In genomic region chr10:23086352-23087215, GRCm38 (mm10) we compare ENCODE assay signal across 8 mouse cellular contexts.
A peak's percentile ranks its signal among the peaks of the same experiment; 100 is the strongest.
DNase-seq lines count a peak whose midpoint lies in the region; ATAC-seq and TF ChIP-seq lines count a peak whose summit lies in the region.

No protein-coding gene starts in this region.

- no peaks in the 10 kb centered on the region for H3K36me3 ChIP-seq in heart, postnatal 0 days (replicated peaks; ENCODE audit: control insufficient read depth, insufficient read depth, low read length)
- no peaks in the 10 kb centered on the region for H3K36me3 ChIP-seq in stomach, postnatal 0 days (ENCODE audit: control insufficient read depth, insufficient read depth, low read length)

- peak; percentile 85 for TF ChIP-seq CTCF in cortical plate, adult 2 months (IDR thresholded peaks at IDR 0.05; ENCODE audit: extremely low read depth, insufficient read depth, low read length)
- TF ChIP-seq CTCF in heart, postnatal 0 days (IDR thresholded peaks at IDR 0.05; ENCODE audit: low read depth), result peak; percentile 58
- TF ChIP-seq CTCF in stomach, postnatal 0 days (IDR thresholded peaks at IDR 0.05; ENCODE audit: low read depth), result peak; percentile 80

- TF ChIP-seq EP300 in heart, postnatal 0 days (IDR thresholded peaks at IDR 0.05; ENCODE audit: low read depth), result no peak
- no peak for TF ChIP-seq EP300 in stomach, postnatal 0 days (optimal IDR thresholded peaks at IDR 0.05)

- no peak overlapping the region for H3K4me2 ChIP-seq in heart, postnatal 0 days (ENCODE audit: low read depth, low read length)
- H3K4me2 ChIP-seq in stomach, postnatal 0 days (replicated peaks; ENCODE audit: low read depth), result no peak overlapping the region

- no peak overlapping the region for H3K9ac ChIP-seq in heart, postnatal 0 days (replicated peaks; ENCODE audit: low read depth, low read length)
- no peak overlapping the region for H3K9ac ChIP-seq in stomach, postnatal 0 days (ENCODE audit: low read length)

- no peak for ATAC-seq in heart, postnatal 0 days (ENCODE audit: insufficient read depth, low read depth)
- ATAC-seq in stomach, postnatal 0 days (ENCODE audit: low FRiP score, low TSS enrichment), result no peak

- H3K4me3 ChIP-seq in cortical plate, adult 2 months (ENCODE audit: insufficient read depth, low read length), result peak overlapping the region; percentile 25; the same call in 1 of the 2 replicates
- H3K4me3 ChIP-seq in heart, postnatal 0 days (ENCODE audit: low read depth, low read length), result no peak overlapping the region
- H3K4me3 ChIP-seq in stomach, postnatal 0 days (ENCODE audit: low read depth, low read length), result no peak overlapping the region

- DNase-seq in heart, adult 18-20 months, result peak; percentile 17 to 71
- no peak for DNase-seq in heart, adult 11 months
- DNase-seq in adipocyte (ENCODE audit: low spot score), result peak; percentile 71
- DNase-seq in heart, postnatal 0 days (ENCODE audit: low spot score), result no peak
- DNase-seq in layer of hippocampus, postnatal 10 days (ENCODE audit: low spot score in 2 of 2), result peak; percentile 78 to 83
- DNase-seq in mesoderm, embryonic 11.5 days (ENCODE audit: low read depth, low spot score), result peak; percentile 65
- peak; percentile 54 for DNase-seq in stomach, postnatal 0 days (ENCODE audit: low spot score)

- H3K4me1 ChIP-seq in cortical plate, adult 2 months (ENCODE audit: control insufficient read depth, insufficient read depth, low read length), result no peaks in the 10 kb centered on the region
- H3K4me1 ChIP-seq in heart, postnatal 0 days (ENCODE audit: control insufficient read depth, insufficient read depth), result no peaks in the 10 kb centered on the region
- no peaks in the 10 kb centered on the region for H3K4me1 ChIP-seq in stomach, postnatal 0 days (replicated peaks; ENCODE audit: control insufficient read depth, insufficient read depth)

- H3K9me3 ChIP-seq in heart, postnatal 0 days (replicated peaks; ENCODE audit: control insufficient read depth, low read length), result no peaks in the 10 kb centered on the region
- no peaks in the 10 kb centered on the region for H3K9me3 ChIP-seq in stomach, postnatal 0 days (ENCODE audit: control insufficient read depth, low read length)

- WGBS in heart, postnatal 0 days, result 54% methylated on average over 21 of the region's 21 CpGs
- 57% methylated on average over 21 of the region's 21 CpGs for WGBS in stomach, postnatal 0 days

- no peak overlapping the region for H3K27ac ChIP-seq in cortical plate, adult 2 months (ENCODE audit: insufficient read depth, low read length)
- no peak overlapping the region for H3K27ac ChIP-seq in heart, postnatal 0 days (ENCODE audit: low read depth)
- no peak overlapping the region for H3K27ac ChIP-seq in stomach, postnatal 0 days (replicated peaks)

- TF ChIP-seq POLR2A in cortical plate, adult 2 months (IDR thresholded peaks at IDR 0.05; ENCODE audit: extremely low read depth, insufficient read depth, low read length), result no peak

- no peaks in the 10 kb centered on the region for H3K27me3 ChIP-seq in heart, postnatal 0 days (ENCODE audit: control insufficient read depth, insufficient read depth, low read length)
- H3K27me3 ChIP-seq in stomach, postnatal 0 days (ENCODE audit: control insufficient read depth, insufficient read depth, low read length), result no peaks in the 10 kb centered on the region

Comparison
In these comparisons a context has a peak if more than half of its experiments do, and no peak if none do; other contexts are left out.
1. DNase-seq: peak in heart, adult 18-20 months (2 of 2), adipocyte (single experiment), layer of hippocampus, postnatal 10 days (2 of 2), mesoderm, embryonic 11.5 days (single experiment) and stomach, postnatal 0 days (single experiment); none in heart, adult 11 months (single experiment) and heart, postnatal 0 days (single experiment).
2. Peak in every context shown above with its lines, with median percentiles within 50 percentile points of each other: CTCF ChIP-seq.